Mouse (Mus musculus) midbrain, embryonic 14.5 days (tissue): ENCODE measurements around the gene Prrc2c. TPM values are rescaled to one million over a fixed set of nuclear protein-coding genes. Genes with fewer than 3 reads are reported as not detected.
A peak's percentile ranks its signal among the peaks of the same experiment; 100 is the strongest.
"Not testable (repeated sequence)": the region's sequence is repeated elsewhere in the genome, so short reads cannot be mapped to it uniquely, and the experiment has no call there.

Experiments used
- ATAC-seq: fragments of 200-750 bp; cut with Nextera tagmentation; 2 replicates; pipeline ENCODE4 v1.8.0; 2017; ENCODE audit warnings: moderate number of reproducible peaks, moderate library complexity; ENCODE audit not compliant: low FRiP score, low TSS enrichment
- DNase-seq: peaks from one replicate; pipeline ENCODE4 v3.0.0-alpha.2; 2015
- H3K27ac ChIP-seq: fragments of 300-500 bp; sonication (generic); replicated peaks from 2 replicates; pipeline ENCODE4 v1.5.1; 2014; ENCODE audit warnings: mild to moderate bottlenecking, low read depth, low read length, moderate library complexity
- H3K27me3 ChIP-seq: fragments of 300-500 bp; sonication (generic); 2 replicates; pipeline ENCODE4 v1.6.1; 2014; ENCODE audit warnings: low read length, control low read depth, mixed read lengths; ENCODE audit not compliant: control insufficient read depth, insufficient read depth
- H3K36me3 ChIP-seq: fragments of 300-500 bp; sonication (generic); 2 replicates; pipeline ENCODE4 v1.6.1; 2014; ENCODE audit warnings: low read length, control low read depth; ENCODE audit not compliant: control insufficient read depth, insufficient read depth
- H3K4me1 ChIP-seq: fragments of 300-500 bp; sonication (generic); 2 replicates; pipeline ENCODE4 v1.6.1; 2014; ENCODE audit warnings: mild to moderate bottlenecking, antibody characterized with exemption, low read length, control low read depth; ENCODE audit not compliant: control insufficient read depth, insufficient read depth
- H3K4me2 ChIP-seq: fragments of 300-500 bp; sonication (generic); 2 replicates; pipeline ENCODE4 v1.6.1; 2014; ENCODE audit warnings: mild to moderate bottlenecking, low read length, moderate library complexity
- H3K4me3 ChIP-seq: fragments of 300-500 bp; sonication (generic); replicated peaks from 2 replicates; pipeline ENCODE4 v1.5.1; 2014; ENCODE audit warnings: low read depth, low read length
- H3K9ac ChIP-seq: fragments of 300-500 bp; sonication (generic); replicated peaks from 2 replicates; pipeline ENCODE4 v1.6.1; 2014; ENCODE audit warnings: mild to moderate bottlenecking, low read length, moderate library complexity
- H3K9me3 ChIP-seq: fragments of 300-500 bp; sonication (generic); 2 replicates; pipeline ENCODE4 v1.6.1; 2016; ENCODE audit warnings: low read length, control low read depth, mixed read lengths; ENCODE audit not compliant: control insufficient read depth
- WGBS: fragments of 180-500 bp; shearing (Covaris S2); extraction: QIAGEN DNeasy Blood & Tissue Kit; methylation state at CpG from one replicate; pipeline ENCODE4 v1.1.7; 2014; 5-methylcytosine and 5-hydroxymethylcytosine counted together
- polyA plus RNA-seq: library from polyadenylated mRNA; unstranded; fragments of >200 nt; fragmentation: Nextera tagmentation; extraction: Ambion mirVana; gene quantifications from 2 replicates; pipeline ENCODE4 v1.2.1, GENCODE M21; 2014

Gene Prrc2c
- polyA plus RNA-seq, result 165 TPM in 2 replicates

GRCm38 (mm10) chr1:162740401-162740835, at the start of gene Prrc2c:
TSS of gene Prrc2c (minus strand) at chr1:162740556.
- H3K4me3 ChIP-seq, result peak within 1 kb of the TSS; percentile 72
- under 1% methylated on average over 36 of the region's 36 CpGs for WGBS
- no peaks in the 10 kb centered on the region for H3K9me3 ChIP-seq
- H3K4me2 ChIP-seq, result peak within 1 kb of the TSS; percentile 76
- peak within 1 kb of the TSS; percentile 98 for H3K27ac ChIP-seq
- H3K27me3 ChIP-seq, result no peaks in the 10 kb centered on the region
- no peaks in the 10 kb centered on the region for H3K36me3 ChIP-seq
- peak within 1 kb of the TSS; percentile 92 for H3K9ac ChIP-seq
- ATAC-seq, result peak; percentile 95
- DNase-seq, result peak; percentile 100
- peaks cover 23% of the 10 kb centered on the region for H3K4me1 ChIP-seq

GRCm38 (mm10) chr1:162785222-162785621, 44.9 kb upstream of the Prrc2c start:
- Histone ChIP-seq H3K4me2 (no peak overlapping the region), H3K36me3 (no peaks in the 10 kb centered on the region), H3K4me3 (no peak overlapping the region), H3K4me1 (no peaks in the 10 kb centered on the region), H3K9ac (no peak overlapping the region), H3K27me3 (no peaks in the 10 kb centered on the region), H3K27ac (no peak overlapping the region), H3K9me3 (no peaks in the 10 kb centered on the region)
- ATAC-seq (no peak), DNase-seq (peak; percentile 11)
- WGBS, result 73% methylated on average over 4 of the region's 4 CpGs

- Histone ChIP-seq H3K4me2 (no peak overlapping the region), H3K27me3 (no peaks in the 10 kb centered on the region), H3K9ac (no peak overlapping the region), H3K36me3 (no peaks in the 10 kb centered on the region), H3K27ac (0 out of 2 replicates have a peak overlapping the region, but pooled peaks have one; percentile 49), H3K4me1 (no peaks in the 10 kb centered on the region), H3K4me3 (no peak overlapping the region), H3K9me3 (no peaks in the 10 kb centered on the region)
- peak; percentile 44; the same call in 1 of the 2 replicates for ATAC-seq
- 50% methylated on average over 7 of the region's 7 CpGs for WGBS
- peak; percentile 49 for DNase-seq
Measured at GRCm38 (mm10) chr1:162783669-162784248, 43.4 kb upstream of the Prrc2c start.

GRCm38 (mm10) chr1:162781035-162781434, 40.7 kb upstream of the Prrc2c start:
- H3K4me2 ChIP-seq, H3K27me3 ChIP-seq, H3K9ac ChIP-seq, H3K36me3 ChIP-seq, H3K27ac ChIP-seq, ATAC-seq, H3K4me1 ChIP-seq, DNase-seq, H3K9me3 ChIP-seq, H3K4me3 ChIP-seq: not testable (repeated sequence)
- WGBS, result 86% methylated on average over 2 of the region's 2 CpGs

- Histone ChIP-seq H3K9ac (no peak overlapping the region), H3K4me3 (no peak overlapping the region), H3K4me1 (no peaks in the 10 kb centered on the region), H3K4me2 (no peak overlapping the region), H3K27me3 (no peaks in the 10 kb centered on the region), H3K27ac (no peak overlapping the region), H3K9me3 (no peaks in the 10 kb centered on the region), H3K36me3 (no peaks in the 10 kb centered on the region)
- 93% methylated on average over 5 of the region's 5 CpGs for WGBS
- no peak for DNase-seq
- no peak for ATAC-seq
Measured at GRCm38 (mm10) chr1:162777943-162778538, 37.7 kb upstream of the Prrc2c start.

- no peak overlapping the region for H3K4me3 ChIP-seq
- no peaks in the 10 kb centered on the region for H3K27me3 ChIP-seq
- H3K9me3 ChIP-seq, result no peaks in the 10 kb centered on the region
- no peaks in the 10 kb centered on the region for H3K36me3 ChIP-seq
- DNase-seq (no peak), ATAC-seq (no peak)
- no peaks in the 10 kb centered on the region for H3K4me1 ChIP-seq
- H3K9ac ChIP-seq, result no peak overlapping the region
- no peak overlapping the region for H3K27ac ChIP-seq
- 67% methylated on average over 4 of the region's 4 CpGs for WGBS
- H3K4me2 ChIP-seq, result no peak overlapping the region
Measured at GRCm38 (mm10) chr1:162773661-162774060, 33.3 kb upstream of the Prrc2c start.

- DNase-seq (no peak), ATAC-seq (no peak)
- Histone ChIP-seq H3K9ac (no peak overlapping the region), H3K4me3 (no peak overlapping the region), H3K9me3 (no peaks in the 10 kb centered on the region), H3K27ac (no peak overlapping the region), H3K4me2 (no peak overlapping the region), H3K27me3 (no peaks in the 10 kb centered on the region), H3K36me3 (no peaks in the 10 kb centered on the region), H3K4me1 (no peaks in the 10 kb centered on the region)
- 70% methylated on average over 4 of the region's 4 CpGs for WGBS
Measured at GRCm38 (mm10) chr1:162771617-162772360, 31.4 kb upstream of the Prrc2c start.

- H3K27ac ChIP-seq, result no peak overlapping the region
- no peaks in the 10 kb centered on the region for H3K4me1 ChIP-seq
- 93% methylated on average over 6 of the region's 6 CpGs for WGBS
- no peaks in the 10 kb centered on the region for H3K36me3 ChIP-seq
- ATAC-seq (no peak), DNase-seq (no peak)
- no peaks in the 10 kb centered on the region for H3K27me3 ChIP-seq
- no peak overlapping the region for H3K9ac ChIP-seq
- no peak overlapping the region for H3K4me2 ChIP-seq
- no peak overlapping the region for H3K4me3 ChIP-seq
- H3K9me3 ChIP-seq, result no peaks in the 10 kb centered on the region
Measured at GRCm38 (mm10) chr1:162752009-162752408, 11.7 kb upstream of the Prrc2c start.
